Mouse (Mus musculus): ENCODE results near the gene Pigl.
"Not testable (repeated sequence)": the region's sequence is repeated elsewhere in the genome, so short reads cannot be mapped to it uniquely, and the experiment has no call there.

The Pigl gene

DNA sequence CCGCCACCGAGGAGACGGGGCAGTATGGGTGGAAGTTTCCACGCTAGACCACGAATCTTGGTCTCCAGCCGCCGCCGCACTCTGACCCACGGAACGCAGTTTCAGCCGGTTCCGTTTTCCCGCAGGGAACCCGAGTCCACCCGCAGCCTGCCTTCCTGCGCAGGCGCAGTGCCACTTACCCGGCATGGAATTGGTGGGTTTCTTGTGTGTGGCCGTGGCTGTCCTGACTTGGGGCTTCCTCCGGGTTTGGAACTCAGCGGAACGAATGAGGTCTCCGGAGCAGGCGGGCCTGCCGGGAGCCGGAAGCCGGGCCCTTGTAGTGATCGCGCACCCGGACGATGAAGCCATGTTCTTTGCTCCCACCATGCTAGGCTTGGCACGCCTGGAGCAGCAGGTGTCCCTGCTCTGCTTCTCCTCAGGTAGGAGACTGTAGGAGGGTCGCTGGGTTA is at the start of gene Pigl, which contains the start of gene Ncor1:
Gene Pigl, plus strand, starts transcription at position 185 of the 449 bp plus-strand sequence.
Gene Ncor1, minus strand, starts transcription at position 266 of the 449 bp plus-strand sequence.
- peak; percentile 84 for DNase-seq (ENCODE audit: low spot score)

GRCm38 (mm10) chr11:62408848-62409247 is 49.4 kb upstream of the Pigl start:
- no peak for DNase-seq (ENCODE audit: low spot score)

DNA sequence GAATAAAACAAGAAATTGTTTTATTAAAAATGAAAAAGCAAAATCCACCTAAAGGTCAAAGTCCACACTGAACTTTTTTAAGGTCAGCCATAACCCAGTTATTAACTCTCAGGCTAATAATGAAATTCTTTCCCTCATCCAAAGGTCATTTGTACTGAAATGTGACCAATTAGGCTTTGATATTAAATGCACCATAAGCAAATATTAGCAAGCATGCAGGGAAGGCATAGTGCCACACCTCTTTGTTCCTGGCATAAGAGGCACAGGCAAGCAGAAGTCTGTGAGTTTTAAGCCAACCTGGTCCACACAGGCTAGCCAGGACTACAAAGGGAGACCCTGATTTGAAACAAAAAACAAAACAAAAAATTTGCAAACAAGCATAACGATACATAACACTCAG is 48.6 kb upstream of the Pigl start:
- DNase-seq (ENCODE audit: low spot score), result no peak

GRCm38 (mm10) chr11:62415026-62415425 is 43.2 kb upstream of the Pigl start:
- DNase-seq (ENCODE audit: low spot score), result no peak

DNA sequence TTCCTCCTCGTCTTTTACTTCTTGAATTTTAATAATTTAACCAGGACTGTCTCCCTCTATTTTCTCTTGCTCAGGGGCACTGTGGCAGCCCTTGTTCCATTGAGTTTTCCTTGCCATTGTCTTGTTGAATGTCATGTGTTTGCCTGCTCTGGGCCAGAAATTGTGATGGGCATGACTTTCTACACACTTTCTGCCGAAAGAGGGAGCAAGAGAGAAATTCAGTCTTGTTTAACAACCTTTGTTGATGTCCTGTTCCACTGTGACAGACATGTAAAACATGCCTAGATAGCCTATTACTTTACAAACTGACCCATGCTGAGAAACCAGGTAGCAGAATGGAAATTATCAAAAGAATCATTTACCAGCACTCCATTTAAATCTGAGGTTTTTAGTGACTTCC is 33.7 kb upstream of the Pigl start:
- DNase-seq (ENCODE audit: low spot score), result no peak

DNA sequence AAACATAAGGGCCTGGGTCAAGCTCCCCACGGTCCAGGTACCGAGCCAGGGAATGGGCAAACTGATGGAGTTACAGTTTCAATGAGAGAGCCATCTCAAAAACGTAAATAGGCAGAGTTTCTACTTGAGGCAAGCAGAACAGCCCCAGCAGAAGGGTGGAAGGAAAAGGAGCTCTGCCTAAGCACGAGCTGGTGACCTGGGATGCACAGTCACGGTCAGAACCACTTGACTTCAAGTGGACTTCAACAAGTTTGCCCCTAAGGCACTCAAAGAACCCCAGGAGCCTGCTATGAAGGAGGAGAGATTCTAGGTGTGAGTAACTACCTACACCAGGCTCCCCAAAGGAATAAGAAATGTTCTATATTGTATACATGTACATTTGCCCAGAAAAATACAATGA is 32.0 kb upstream of the Pigl start:
- no peak for DNase-seq (ENCODE audit: low spot score)

- peak; percentile 14 for DNase-seq (ENCODE audit: low spot score)
These were observed 31.2 kb upstream of the Pigl start for GRCm38 (mm10) chr11:62427105-62427504.

GRCm38 (mm10) chr11:62432211-62432610 is 26.0 kb upstream of the Pigl start:
- DNase-seq (ENCODE audit: low spot score), result no peak

DNA sequence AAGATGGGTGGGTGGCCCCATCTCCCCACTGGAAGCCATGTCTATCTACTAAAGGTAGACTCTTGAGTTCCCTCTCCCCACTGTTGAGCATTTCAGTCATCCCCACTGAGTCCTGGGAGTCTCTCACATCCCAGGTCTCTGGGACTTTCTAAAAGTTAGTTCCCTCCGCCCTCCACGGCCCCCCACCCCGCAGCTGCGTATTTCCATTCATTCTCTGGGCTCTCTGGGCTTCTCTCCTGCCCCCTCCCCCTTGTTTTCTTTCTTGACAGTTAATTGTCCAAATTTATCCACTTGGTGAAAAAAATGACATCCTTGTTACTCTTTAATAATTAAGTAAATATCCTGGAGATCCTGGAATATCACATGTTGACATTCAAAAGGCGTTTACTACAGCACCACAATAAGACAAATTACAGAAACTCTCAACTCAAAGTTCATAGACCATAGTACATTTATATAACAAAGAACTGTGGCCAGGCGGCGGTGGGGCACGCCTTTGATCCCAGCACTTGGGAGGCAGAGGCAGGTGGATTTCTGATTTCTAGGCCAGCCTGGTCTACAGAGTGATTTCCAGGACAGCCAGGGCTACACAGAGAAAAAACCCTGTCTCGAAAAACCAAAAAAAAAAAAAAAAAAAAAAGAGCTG is 17.5 kb upstream of the Pigl start:
- no peak for DNase-seq (ENCODE audit: low spot score)

- DNase-seq (ENCODE audit: low spot score), result no peak
These were observed 12.5 kb upstream of the Pigl start for GRCm38 (mm10) chr11:62445799-62446198.

DNA sequence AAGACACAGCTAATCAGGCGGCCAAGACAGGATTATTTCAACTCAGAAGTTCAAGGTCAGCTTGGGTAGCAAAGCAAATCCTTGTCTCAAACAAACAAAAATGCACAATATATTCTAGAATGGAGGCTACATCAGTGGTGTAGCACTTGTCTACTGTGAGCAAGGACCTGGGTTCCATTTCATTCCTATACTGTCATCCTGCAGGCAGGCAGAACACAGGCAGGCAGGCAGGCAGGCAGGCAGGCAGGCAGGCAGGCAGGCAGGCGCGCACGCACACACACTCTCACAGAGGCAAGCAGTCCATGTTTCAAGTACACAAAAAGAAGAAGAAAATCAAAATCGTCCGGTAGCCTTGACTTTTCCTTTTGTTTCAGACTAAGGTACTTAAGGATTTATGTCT is 9.3 kb upstream of the Pigl start:
- DNase-seq (ENCODE audit: low spot score), result no peak

GRCm38 (mm10) chr11:62455193-62455592 is 3.1 kb upstream of the Pigl start:
- DNase-seq (ENCODE audit: low spot score), result no peak

- no peak for DNase-seq (ENCODE audit: low spot score)
These were observed 2.2 kb upstream of the Pigl start for GRCm38 (mm10) chr11:62456021-62456482.

GRCm38 (mm10) chr11:62456483-62457172 is 1.6 kb upstream of the Pigl start:
- DNase-seq (ENCODE audit: low spot score), result no peak

- peak; percentile 91 for DNase-seq (ENCODE audit: low spot score)
These were observed 894 bp upstream of the Pigl start for GRCm38 (mm10) chr11:62457241-62457890.

- no peak for DNase-seq (ENCODE audit: low spot score)
These were observed 379 bp upstream of the Pigl start for GRCm38 (mm10) chr11:62457891-62458270.

- DNase-seq (ENCODE audit: low spot score), result no peak
These were observed 520 bp downstream of the Pigl start for GRCm38 (mm10) chr11:62458780-62459179.

DNA sequence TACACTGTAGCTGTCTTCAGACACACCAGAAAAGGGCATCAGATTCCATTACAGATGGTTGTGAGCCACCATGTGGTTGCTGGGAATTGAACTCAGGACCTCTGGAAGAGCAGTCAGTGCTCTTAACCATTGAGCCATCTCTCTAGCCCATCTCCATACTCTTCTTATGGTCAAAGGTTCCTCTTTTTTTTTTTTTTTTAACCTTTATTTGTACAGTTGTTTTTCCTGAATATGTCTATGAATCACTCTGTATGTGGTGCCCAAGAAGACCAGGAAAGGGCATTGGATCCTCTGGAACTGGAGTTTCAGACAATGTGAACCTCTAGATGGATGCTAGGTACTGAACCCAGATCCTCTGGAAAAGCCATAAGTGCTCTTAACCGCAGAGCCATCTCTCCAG is 4.3 kb downstream of the Pigl start:
- not testable (repeated sequence) for DNase-seq (ENCODE audit: low spot score)

DNA sequence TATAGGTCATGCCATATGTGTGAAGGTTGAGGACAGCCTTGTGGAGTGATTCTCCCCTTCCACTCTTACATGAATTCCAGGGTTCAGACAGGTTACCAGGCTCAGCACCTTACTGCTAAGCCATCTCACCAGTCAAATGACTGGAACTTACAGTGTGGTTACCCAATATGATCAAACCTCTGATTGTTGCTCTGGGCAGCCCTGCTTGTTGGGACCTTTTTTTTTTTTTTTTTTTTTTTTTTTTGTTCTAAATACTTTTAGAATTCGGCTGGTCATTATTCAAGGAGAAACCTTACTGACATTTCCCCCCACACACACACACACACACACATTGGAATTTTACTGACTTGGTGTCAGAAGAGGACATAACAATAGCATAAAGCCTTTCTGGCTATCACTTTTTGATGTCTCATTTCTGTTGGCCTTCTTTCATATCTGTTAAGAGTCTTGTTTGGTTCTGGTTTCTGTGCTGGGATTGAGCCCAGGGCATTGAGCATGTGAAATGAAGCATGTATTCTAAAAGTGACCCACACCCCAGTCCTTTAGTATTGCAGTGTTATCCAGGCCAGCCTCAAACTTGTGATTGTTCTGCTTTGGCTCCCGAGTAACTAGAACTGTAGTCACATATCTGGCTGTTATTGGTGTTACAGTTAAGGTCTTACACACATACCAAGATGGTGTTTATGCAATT is 5.1 kb downstream of the Pigl start:
- DNase-seq (ENCODE audit: low spot score), result no peak

GRCm38 (mm10) chr11:62464696-62465095 is 6.4 kb downstream of the Pigl start:
- no peak for DNase-seq (ENCODE audit: low spot score)

DNA sequence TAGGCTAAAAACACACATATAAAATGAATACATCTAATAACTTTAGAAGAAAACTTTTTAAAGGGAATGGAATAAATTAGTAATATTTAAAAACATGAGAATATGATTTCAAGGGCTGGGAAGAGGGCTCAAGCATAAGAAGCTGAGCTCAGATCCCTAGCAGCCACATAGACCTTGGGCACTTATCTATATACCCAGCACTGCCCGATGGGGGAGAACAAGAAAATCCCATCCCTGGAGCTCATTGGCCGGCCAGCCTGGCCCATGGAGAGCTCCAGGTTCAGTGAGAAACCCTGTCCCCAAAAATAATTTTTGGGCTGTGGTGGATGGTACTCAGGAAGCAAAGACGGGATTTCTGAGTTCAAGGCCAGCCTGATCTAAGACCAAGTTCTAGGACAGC is 7.6 kb downstream of the Pigl start:
- no peak for DNase-seq (ENCODE audit: low spot score)

- DNase-seq (ENCODE audit: low spot score), result no peak
These were observed 8.3 kb downstream of the Pigl start for GRCm38 (mm10) chr11:62466546-62466945.

Data from ovary, postnatal 36 days (tissue).